Mouse (Mus musculus) lung, embryonic 14.5 days (tissue): Measurements from ENCODE around the gene Hspb2. TPM values are rescaled to one million over a fixed set of nuclear protein-coding genes. Genes with fewer than 3 reads are reported as not detected.

Source experiments
- ATAC-seq: fragments of 200-750 bp; cut with Nextera tagmentation; 2 replicates; pipeline ENCODE4 v1.8.0; 2017; ENCODE audit warnings: mild to moderate bottlenecking, moderate TSS enrichment, moderate library complexity; ENCODE audit not compliant: insufficient read depth
- DNase-seq: peaks from one replicate; pipeline ENCODE4 v3.0.0-alpha.2; 2015
- H3K27ac ChIP-seq: fragments of 300-500 bp; sonication (generic); 2 replicates; pipeline ENCODE4 v1.5.1; 2014; ENCODE audit warnings: low read depth, mild to moderate bottlenecking, moderate library complexity
- H3K27me3 ChIP-seq: fragments of 300-500 bp; sonication (generic); 2 replicates; pipeline ENCODE4 v1.6.1; 2014; ENCODE audit warnings: low read length, control low read depth; ENCODE audit not compliant: insufficient read depth
- H3K36me3 ChIP-seq: fragments of 300-500 bp; sonication (generic); 2 replicates; pipeline ENCODE4 v1.6.1; 2014; ENCODE audit warnings: control low read depth; ENCODE audit not compliant: insufficient read depth
- H3K4me1 ChIP-seq: fragments of 300-500 bp; sonication (generic); 2 replicates; pipeline ENCODE4 v1.6.1; 2014; ENCODE audit warnings: antibody characterized with exemption, control low read depth; ENCODE audit not compliant: insufficient read depth
- H3K4me2 ChIP-seq: fragments of 300-500 bp; sonication (generic); 2 replicates; pipeline ENCODE4 v1.6.1; 2014; ENCODE audit warnings: mild to moderate bottlenecking
- H3K4me3 ChIP-seq: fragments of 300-500 bp; sonication (generic); 2 replicates; pipeline ENCODE4 v1.5.1; 2014; ENCODE audit warnings: low read depth, low read length
- H3K9ac ChIP-seq: fragments of 300-500 bp; sonication (generic); 2 replicates; pipeline ENCODE4 v1.6.1; 2014
- H3K9me3 ChIP-seq: fragments of 300-500 bp; sonication (generic); 2 replicates; pipeline ENCODE4 v1.6.1; 2016; ENCODE audit warnings: low read depth, low read length, control low read depth
- CTCF ChIP-seq: IDR thresholded peaks from 2 replicates; pipeline ENCODE4 v1.5.1; 2016; ENCODE audit warnings: antibody characterized with exemption, low read depth
- WGBS: fragments of 180-500 bp; shearing (Covaris S2); extraction: QIAGEN DNeasy Blood & Tissue Kit; methylation state at CpG from one replicate; pipeline ENCODE4 v1.1.7; 2014; 5-methylcytosine and 5-hydroxymethylcytosine counted together
- polyA plus RNA-seq: library from polyadenylated mRNA; unstranded; fragments of >200 nt; fragmentation: Nextera tagmentation; extraction: Ambion mirVana; gene quantifications from 2 replicates; pipeline ENCODE4 v1.2.1, GENCODE M21; 2014

Hspb2 gene
- polyA plus RNA-seq = 3.4 and 6.0 TPM in 2 replicates

GRCm38 (mm10) chr9:50752054-50752602 is at the start of gene Hspb2:
TSS of gene Hspb2 (minus strand) at chr9:50752354.
- Histone ChIP-seq H3K4me2 (peak within 1 kb of the TSS; percentile 41), H3K27ac (peak within 1 kb of the TSS; percentile 83), H3K9me3 (no peaks in the 10 kb centered on the region), H3K27me3 (no peaks in the 10 kb centered on the region; the same call in 1 of the 2 replicates), H3K4me3 (peak within 1 kb of the TSS; percentile 23), H3K9ac (peak within 1 kb of the TSS; percentile 44), H3K36me3 (no peaks in the 10 kb centered on the region), H3K4me1 (peaks cover 15% of the 10 kb centered on the region)
- ATAC-seq = peak; percentile 72; the same call in 1 of the 2 replicates
- WGBS = 65% methylated on average over 14 of the region's 14 CpGs
- no peak for TF ChIP-seq CTCF
- DNase-seq = peak; percentile 28

- no peaks in the 10 kb centered on the region for H3K4me1 ChIP-seq
- no peaks in the 10 kb centered on the region for H3K27me3 ChIP-seq
- H3K36me3 ChIP-seq = peaks cover 74% of the 10 kb centered on the region
- no peak overlapping the region for H3K27ac ChIP-seq
- DNase-seq (peak; percentile 76), ATAC-seq (no peak)
- peak; percentile 72 for TF ChIP-seq CTCF
- H3K9ac ChIP-seq = no peak overlapping the region
- no peaks in the 10 kb centered on the region for H3K9me3 ChIP-seq
- 56% methylated on average over 2 of the region's 2 CpGs for WGBS
- H3K4me2 ChIP-seq = no peak overlapping the region
- H3K4me3 ChIP-seq = no peak overlapping the region
These were observed 48.8 kb upstream of the Hspb2 start for GRCm38 (mm10) chr9:50800985-50801384.

- Histone ChIP-seq H3K9me3 (no peaks in the 10 kb centered on the region), H3K36me3 (peaks cover 63% of the 10 kb centered on the region), H3K9ac (no peak overlapping the region), H3K27ac (no peak overlapping the region), H3K4me3 (no peak overlapping the region), H3K27me3 (no peaks in the 10 kb centered on the region), H3K4me1 (no peaks in the 10 kb centered on the region), H3K4me2 (no peak overlapping the region)
- WGBS = 81% methylated on average over 5 of the region's 5 CpGs
- ATAC-seq (no peak), DNase-seq (no peak)
- TF ChIP-seq CTCF = no peak
These were observed 46.2 kb upstream of the Hspb2 start for GRCm38 (mm10) chr9:50798368-50798767.

GRCm38 (mm10) chr9:50797641-50798040 is 45.5 kb upstream of the Hspb2 start:
- H3K4me2 ChIP-seq = no peak overlapping the region
- H3K36me3 ChIP-seq = peaks cover 60% of the 10 kb centered on the region
- H3K4me3 ChIP-seq = no peak overlapping the region
- WGBS = 88% methylated on average over 7 of the region's 7 CpGs
- no peak for DNase-seq
- ATAC-seq = no peak
- H3K9me3 ChIP-seq = no peaks in the 10 kb centered on the region
- no peaks in the 10 kb centered on the region for H3K27me3 ChIP-seq
- no peak for TF ChIP-seq CTCF
- no peak overlapping the region for H3K27ac ChIP-seq
- H3K4me1 ChIP-seq = no peaks in the 10 kb centered on the region
- H3K9ac ChIP-seq = no peak overlapping the region

- DNase-seq = no peak
- H3K36me3 ChIP-seq = peaks cover 60% of the 10 kb centered on the region
- H3K27ac ChIP-seq = no peak overlapping the region
- no peaks in the 10 kb centered on the region for H3K27me3 ChIP-seq
- no peak overlapping the region for H3K4me3 ChIP-seq
- no peaks in the 10 kb centered on the region for H3K4me1 ChIP-seq
- no peak for TF ChIP-seq CTCF
- WGBS = 89% methylated on average over 8 of the region's 8 CpGs
- H3K4me2 ChIP-seq = no peak overlapping the region
- ATAC-seq = no peak
- H3K9ac ChIP-seq = no peak overlapping the region
- no peaks in the 10 kb centered on the region for H3K9me3 ChIP-seq
These were observed 44.6 kb upstream of the Hspb2 start for GRCm38 (mm10) chr9:50796776-50797175.

- no peak overlapping the region for H3K9ac ChIP-seq
- H3K9me3 ChIP-seq = no peaks in the 10 kb centered on the region
- DNase-seq (no peak), ATAC-seq (no peak)
- 85% methylated on average over 3 of the region's 3 CpGs for WGBS
- H3K27ac ChIP-seq = no peak overlapping the region
- TF ChIP-seq CTCF = no peak
- no peaks in the 10 kb centered on the region for H3K4me1 ChIP-seq
- no peak overlapping the region for H3K4me3 ChIP-seq
- H3K27me3 ChIP-seq = no peaks in the 10 kb centered on the region
- peaks cover 58% of the 10 kb centered on the region for H3K36me3 ChIP-seq
- no peak overlapping the region for H3K4me2 ChIP-seq
These were observed 43.1 kb upstream of the Hspb2 start for GRCm38 (mm10) chr9:50795266-50795665.

- no peak overlapping the region for H3K4me2 ChIP-seq
- peak; percentile 66 for TF ChIP-seq CTCF
- H3K9me3 ChIP-seq = no peaks in the 10 kb centered on the region
- H3K36me3 ChIP-seq = peaks cover 80% of the 10 kb centered on the region
- no peak overlapping the region for H3K4me3 ChIP-seq
- 83% methylated on average over 2 of the region's 2 CpGs for WGBS
- H3K9ac ChIP-seq = no peak overlapping the region
- DNase-seq (peak; percentile 60), ATAC-seq (no peak)
- no peak overlapping the region for H3K27ac ChIP-seq
- no peaks in the 10 kb centered on the region for H3K27me3 ChIP-seq
- no peaks in the 10 kb centered on the region for H3K4me1 ChIP-seq
These were observed 30.0 kb upstream of the Hspb2 start for GRCm38 (mm10) chr9:50782155-50782554.
